Mouse (Mus musculus) spleen, adult 2 months (tissue): Measurements from ENCODE around the gene Slc16a10.

ENCODE experiments used
- CTCF ChIP-seq: fragments of 200-500 bp; IDR thresholded peaks from 2 replicates; pipeline ENCODE4 v1.5.1; 2011; ENCODE audit warnings: mild to moderate bottlenecking, inconsistent platforms; ENCODE audit not compliant: insufficient read depth, insufficient read length, insufficient replicate concordance; ENCODE audit errors: extremely low read depth
- POLR2A ChIP-seq: fragments of 200-500 bp; IDR thresholded peaks from 2 replicates; pipeline ENCODE4 v1.6.1; 2011; ENCODE audit warnings: low read depth, low read length, inconsistent platforms

DNA sequence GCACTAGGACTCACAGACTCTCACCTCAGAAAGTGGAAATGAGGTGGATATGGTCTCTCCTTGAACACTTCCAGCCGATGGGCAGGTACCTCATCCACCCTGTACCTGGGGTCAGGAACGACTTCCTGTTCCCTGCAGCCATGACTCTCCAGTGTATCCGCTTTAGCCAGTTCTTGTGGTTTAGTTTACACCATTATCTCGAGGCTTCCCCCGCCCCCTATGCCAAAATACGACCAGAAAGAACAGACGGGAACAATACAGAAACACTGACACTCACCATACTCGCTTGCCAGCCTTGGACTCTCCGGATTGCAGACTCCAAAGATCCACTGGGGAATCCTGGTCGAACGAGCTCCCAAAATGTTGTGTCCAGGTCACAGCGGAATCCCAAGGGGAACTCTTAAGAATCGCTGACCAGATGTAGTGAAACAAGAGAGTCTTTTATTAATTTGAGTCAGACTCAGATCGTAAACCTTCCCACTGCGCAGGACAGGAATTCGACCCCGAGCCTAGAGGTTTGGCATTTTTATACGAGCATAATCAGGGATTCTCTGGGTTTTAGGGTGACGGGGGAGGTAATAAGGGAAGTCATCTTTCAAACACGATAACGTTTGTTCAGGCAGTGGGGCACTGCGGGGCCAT is 49.4 kb upstream of the Slc16a10 start:
- TF ChIP-seq CTCF (no peak), POLR2A (no peak)
